Mouse (Mus musculus): ENCODE measurements around the gene Olfr1153.

DNA sequence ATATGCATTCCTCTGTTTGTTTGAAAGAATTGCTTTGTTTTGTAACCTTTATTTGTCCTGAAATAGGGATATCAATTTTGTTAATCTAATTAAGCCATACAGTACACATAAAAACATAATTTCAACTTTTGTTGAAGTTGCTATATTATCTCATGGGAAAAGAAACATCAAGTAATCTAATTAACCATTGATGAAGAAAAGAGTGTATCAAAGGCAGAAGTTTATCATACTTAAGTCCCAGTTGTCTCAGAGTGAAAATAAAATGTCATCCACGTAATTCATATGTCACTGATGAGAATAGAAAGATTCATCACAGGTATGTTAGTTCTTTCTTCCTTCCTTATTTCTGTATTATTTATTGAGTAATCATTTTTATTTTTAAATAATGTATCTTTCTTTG lies at the start of gene Olfr1153:
- TF ChIP-seq CTCF (conservative IDR thresholded peaks at IDR 0.05; ENCODE audit: low read length) (no peak), NANOG (IDR thresholded peaks at IDR 0.05; ENCODE audit: borderline replicate concordance, low read length) (no peak), POU5F1 (IDR thresholded peaks at IDR 0.05; ENCODE audit: borderline replicate concordance, low read length) (no peak)

Data from E14TG2a.4 (cell line).